Mouse (Mus musculus) kidney, postnatal 4 days (tissue): ENCODE measurements around the gene Cldn10.

ENCODE experiments used
- DNase-seq, 2 experiments: peaks; one replicate each; pipeline ENCODE4 v3.0.0; 2021; ENCODE audit warnings: mixed read lengths in 2 of 2

Gene Cldn10

GRCm38 (mm10) chr14:118831597-118831996 is 43.9 kb downstream of the Cldn10 start:
- no peak for DNase-seq

DNA sequence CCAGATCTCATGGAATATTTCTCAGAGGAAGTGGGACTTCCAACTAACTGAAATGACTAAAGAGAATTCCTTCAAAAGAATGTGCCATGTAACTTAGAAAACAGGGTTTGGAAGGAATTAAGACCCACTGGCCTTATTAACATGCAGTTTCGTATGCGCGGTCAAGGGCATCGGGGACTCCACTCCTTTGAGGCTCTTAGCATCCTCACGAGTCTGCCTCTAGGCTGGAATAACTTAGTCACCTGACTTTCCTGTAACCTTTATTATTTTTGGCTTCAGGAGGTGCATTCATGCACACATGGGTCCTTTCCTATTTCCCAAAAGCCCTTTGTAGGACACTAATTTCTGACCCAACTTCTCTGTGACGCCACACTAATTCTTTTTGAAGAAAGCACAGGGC is 45.5 kb downstream of the Cldn10 start:
- no peak for DNase-seq

- DNase-seq = peak in 1 of 2 experiments; percentile 39
Measured at GRCm38 (mm10) chr14:118834313-118834712, 46.6 kb downstream of the Cldn10 start.

DNA sequence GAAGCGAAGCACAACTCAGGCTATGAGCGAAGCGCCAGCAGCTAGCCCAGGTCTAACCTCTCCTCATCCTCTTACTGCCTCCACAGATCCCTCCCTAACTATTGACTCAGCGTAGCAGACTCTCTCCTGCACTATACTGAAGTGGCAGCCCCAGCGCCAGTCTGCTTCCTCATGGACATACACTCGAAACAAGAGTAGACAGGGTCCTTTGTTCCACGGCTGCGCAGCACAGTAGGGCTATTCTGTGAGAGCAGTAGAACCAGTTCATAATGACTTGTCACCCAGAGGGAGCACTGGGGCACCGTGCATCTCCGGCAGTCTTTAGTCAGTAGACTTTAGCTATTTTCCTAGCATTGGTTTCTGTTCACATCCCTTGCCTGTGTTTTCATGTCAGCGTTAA is 48.4 kb downstream of the Cldn10 start:
- no peak for DNase-seq

DNA sequence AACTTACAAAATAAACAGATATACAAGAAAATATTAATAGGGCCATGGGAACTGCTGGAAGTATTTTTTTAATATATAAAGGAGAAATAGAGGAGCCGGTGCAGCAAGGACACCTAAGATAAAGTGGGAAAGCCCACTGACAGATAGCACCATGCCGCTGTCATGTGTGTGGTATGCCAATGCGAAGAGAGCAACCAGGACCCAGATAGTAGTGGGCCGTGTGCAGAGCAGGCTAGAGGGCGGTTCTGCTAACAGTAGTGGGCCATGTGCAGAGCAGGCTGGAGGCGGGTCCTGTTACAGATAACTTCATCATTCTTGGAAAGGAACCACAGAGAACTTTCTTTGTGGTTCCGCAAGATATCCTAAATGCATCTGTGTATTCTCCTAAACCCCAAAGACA is 49.0 kb downstream of the Cldn10 start:
- DNase-seq = no peak

- no peak for DNase-seq
Measured at GRCm38 (mm10) chr14:118838556-118839120, 50.9 kb downstream of the Cldn10 start.

DNA sequence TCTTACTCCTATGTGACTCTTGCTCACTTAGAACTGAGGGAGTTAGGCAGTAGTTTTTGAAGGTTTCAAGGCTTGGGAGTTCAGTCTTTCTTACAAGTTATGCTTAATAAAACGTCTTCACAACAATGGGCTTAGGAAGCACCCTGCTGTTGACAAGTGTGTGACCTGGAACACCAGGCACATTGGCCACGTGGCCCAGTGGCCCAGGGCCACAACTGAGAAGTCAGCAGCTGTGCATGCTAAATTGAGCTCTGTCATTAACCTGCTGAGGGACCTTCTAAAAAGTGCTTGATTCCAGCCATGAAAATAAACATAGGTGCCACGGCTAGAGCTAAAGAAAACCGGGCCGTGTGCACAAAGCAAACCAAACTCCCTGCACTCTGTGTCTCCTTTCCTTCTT is 51.7 kb downstream of the Cldn10 start:
- no peak for DNase-seq

DNA sequence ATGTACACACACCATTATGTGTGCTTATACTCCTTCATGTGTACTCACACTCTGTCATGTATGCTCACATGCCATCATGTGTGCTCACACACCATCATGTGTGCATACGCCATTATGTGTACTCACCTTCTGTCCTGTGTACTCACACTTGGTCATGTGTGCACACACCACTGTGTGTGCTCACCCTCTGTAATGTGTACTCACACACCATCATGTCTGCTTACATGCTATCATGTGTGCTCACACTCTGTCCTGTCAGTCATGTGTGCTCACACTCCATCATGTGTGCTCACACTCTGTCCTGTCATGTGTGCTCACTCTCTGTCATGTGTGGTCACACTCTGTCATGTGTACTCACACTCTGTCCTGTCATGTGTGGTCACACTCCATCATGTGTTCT is 52.3 kb downstream of the Cldn10 start:
- DNase-seq = no peak

- DNase-seq = no peak
Measured at GRCm38 (mm10) chr14:118842353-118842752, 54.6 kb downstream of the Cldn10 start.

- no peak for DNase-seq
Measured at GRCm38 (mm10) chr14:118846834-118847233, 59.1 kb downstream of the Cldn10 start.

- no peak for DNase-seq
Measured at GRCm38 (mm10) chr14:118848171-118848570, 60.5 kb downstream of the Cldn10 start.

- no peak for DNase-seq
Measured at GRCm38 (mm10) chr14:118850011-118850695, 62.4 kb downstream of the Cldn10 start.

DNA sequence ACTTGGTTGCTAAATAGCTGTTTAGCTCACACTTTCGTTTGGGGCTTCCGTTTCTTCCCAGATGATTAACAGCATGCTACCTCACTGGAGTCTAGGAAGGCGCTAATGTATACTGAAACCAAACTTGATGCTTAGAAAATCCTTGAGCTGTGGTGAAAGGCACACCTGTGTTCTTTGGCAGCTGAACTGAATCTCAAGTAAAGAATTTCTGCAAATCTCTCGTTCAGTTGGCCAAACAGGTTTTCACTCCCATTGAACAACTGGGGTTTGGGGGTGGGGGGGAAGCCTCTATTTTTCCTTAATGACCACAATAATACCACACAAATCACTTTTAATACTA is 63.0 kb downstream of the Cldn10 start:
- no peak for DNase-seq

DNA sequence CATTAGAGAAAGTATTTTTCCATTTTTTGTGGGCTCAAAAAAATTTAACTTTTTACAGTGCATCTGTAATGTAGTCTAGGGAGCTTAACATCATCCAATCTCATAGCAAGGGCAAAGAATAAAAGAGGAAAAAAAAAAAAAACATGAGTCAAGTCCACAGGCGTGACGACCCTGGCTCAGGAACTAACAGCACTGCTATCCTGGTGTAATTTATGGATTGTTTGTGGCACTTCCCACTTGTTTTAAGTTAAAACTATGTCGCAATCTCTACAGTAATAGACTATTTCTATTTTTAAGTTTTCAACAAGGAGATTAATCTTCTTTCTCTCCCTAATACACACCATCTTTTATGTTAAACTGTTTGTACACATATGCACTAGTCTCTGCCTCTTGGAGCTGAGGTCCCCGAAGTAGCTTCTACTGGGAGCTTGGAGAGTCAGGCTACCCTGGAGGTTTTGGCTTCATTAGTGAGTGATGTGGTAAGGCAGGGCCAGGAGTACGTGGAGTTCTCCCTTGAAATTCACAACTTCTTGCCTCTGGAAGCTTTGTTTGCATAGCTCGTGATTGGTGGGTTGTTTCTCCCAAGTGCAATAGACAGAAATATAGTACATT is 63.9 kb downstream of the Cldn10 start:
- no peak for DNase-seq

DNA sequence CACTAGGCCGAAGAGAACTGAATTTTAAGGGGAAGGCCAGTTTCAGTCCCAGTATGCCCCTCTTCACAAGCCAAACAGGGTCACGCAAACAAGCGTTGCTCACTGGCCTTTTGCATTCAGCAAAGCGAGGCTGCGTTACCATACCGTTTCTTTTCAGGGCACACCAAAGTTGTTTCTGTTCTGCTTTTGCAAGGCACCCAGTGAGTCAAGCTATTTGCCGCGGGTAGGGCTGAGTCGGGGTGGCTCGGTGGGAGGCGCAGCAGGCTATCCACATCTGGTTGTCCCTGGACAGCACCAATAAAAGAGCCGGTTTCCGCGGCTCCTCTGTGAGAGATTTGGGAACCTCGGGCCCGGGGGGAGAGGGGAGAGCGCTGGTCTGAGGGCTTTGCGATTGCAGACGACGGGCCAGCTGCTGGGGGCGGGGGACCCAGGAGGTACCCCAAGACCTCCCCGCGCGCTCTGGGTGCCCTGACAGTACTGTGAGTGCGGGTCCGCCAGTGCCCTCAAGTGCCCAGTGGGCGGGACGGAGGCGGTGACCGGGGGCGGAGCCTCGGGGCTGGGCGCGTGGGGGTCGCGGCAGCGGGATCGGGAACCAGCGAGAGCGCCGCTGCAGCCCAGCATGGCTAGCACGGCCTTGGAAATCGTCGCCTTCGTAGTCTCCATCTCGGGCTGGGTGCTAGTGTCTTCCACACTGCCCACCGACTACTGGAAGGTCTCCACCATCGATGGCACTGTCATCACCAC is 66.8 kb downstream of the Cldn10 start:
- DNase-seq = peak; percentile 71 to 77

GRCm38 (mm10) chr14:118855141-118855800 is 67.6 kb downstream of the Cldn10 start:
- DNase-seq = peak; percentile 20 to 38

GRCm38 (mm10) chr14:118856563-118856962 is 68.9 kb downstream of the Cldn10 start:
- DNase-seq = no peak

GRCm38 (mm10) chr14:118858318-118858717 is 70.6 kb downstream of the Cldn10 start:
- no peak for DNase-seq

DNA sequence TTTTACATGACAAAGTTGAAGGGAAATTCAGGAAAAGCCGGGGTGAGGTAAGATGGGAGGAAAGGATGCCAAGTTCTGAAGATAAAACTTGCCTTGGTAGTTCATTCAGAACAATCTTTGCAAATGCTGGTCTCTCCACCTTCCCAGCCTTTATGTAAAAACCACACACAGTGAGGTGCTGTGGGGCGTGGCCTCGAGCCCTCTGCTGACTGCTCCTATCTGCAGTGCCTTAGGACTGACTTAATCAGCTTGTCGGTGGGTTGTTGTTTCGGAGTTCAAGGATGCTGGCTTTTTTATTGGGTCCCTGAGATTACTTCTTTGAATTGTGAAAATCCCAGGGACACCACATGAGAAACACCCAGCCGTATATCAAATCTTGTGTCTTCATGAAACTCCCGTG is 74.5 kb downstream of the Cldn10 start:
- no peak for DNase-seq

DNA sequence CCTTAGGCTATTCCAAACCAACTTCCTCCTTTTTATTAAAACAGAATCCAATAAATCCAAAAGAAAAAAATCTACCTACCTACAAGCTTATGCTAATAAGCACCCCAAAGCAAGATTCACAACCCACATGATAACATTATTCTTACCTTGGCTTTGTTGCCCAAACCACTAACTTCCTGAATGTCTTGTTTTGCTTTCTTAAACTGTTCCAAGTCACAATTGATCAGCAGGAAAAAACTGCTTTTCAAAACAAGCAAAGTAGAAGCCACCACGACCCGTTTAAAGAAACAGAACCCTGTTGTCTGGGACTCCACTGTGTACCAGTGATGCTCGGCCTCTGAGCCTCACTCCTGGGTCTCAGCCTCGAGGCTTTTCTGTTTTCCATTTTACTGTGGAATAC is 77.2 kb downstream of the Cldn10 start:
- DNase-seq = no peak

DNA sequence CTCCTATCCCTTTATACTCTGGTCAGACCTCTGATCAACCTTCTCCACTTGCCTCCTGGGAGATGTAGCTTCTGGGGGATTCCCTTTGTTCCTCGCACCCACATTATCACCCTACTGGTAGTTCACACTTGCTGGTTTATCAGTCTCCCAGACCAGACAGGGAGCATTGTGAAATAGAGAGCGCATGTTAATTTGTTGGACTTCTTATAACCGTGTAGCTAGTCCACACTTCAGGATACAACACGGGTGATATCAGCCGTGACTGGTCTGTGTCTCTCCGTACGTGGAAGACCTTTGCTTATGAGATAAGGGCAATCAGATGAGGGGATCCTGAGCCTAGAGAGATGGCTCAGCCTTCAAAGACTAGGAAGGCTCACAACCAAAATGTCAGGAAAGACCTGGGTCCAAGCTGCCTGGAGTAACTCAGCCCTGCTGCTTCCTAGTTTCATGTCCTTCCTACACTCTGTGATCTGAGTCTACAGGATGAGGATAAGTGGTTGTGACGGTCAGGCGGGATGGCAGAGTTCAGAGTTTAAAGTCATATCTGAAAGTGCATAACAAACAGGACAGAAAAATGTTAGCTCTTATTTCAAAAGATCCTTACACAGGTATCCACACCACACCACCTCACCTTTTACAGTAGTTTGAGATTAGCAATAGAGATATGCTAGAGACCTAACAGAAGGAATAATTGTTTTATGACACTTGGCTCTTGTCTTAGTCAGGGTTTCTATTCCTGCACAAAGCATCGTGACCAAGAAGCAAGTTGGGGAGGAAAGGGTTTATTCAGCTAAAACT is 78.5 kb downstream of the Cldn10 start:
- DNase-seq = no peak

- no peak for DNase-seq
Measured at GRCm38 (mm10) chr14:118867366-118867765, 79.7 kb downstream of the Cldn10 start.
